Mouse (Mus musculus): ENCODE data around the gene Amhr2.

- no peak for TF ChIP-seq GATA1 (IDR thresholded peaks at IDR 0.05; ENCODE audit: borderline replicate concordance, low read length)
- TF ChIP-seq FLI1 (IDR thresholded peaks at IDR 0.05; ENCODE audit: low read length): no peak
These were observed 40.3 kb upstream of the Amhr2 start for GRCm38 (mm10) chr15:102404608-102405488.

All from megakaryocyte, embryonic 14.5 days (primary cell).